Mouse (Mus musculus) lung, adult 2 months (tissue): ENCODE measurements around the gene Cdkn1b. TPM values are rescaled to one million over a fixed set of nuclear protein-coding genes. Genes with fewer than 3 reads are reported as not detected.

ENCODE experiments used
- DNase-seq: peaks from one replicate; pipeline ENCODE4 v3.0.0; 2022
- H3K4me1 ChIP-seq: fragments of 200-500 bp; 2 replicates; pipeline ENCODE4 v1.6.1; 2011; ENCODE audit warnings: low read length; ENCODE audit not compliant: control insufficient read depth, insufficient read depth
- H3K4me3 ChIP-seq: fragments of 200-500 bp; replicated peaks from 2 replicates; pipeline ENCODE3; 2011; ENCODE audit warnings: low read depth, mild to moderate bottlenecking, control low read depth, low read length; ENCODE audit errors: extremely low read depth
- CTCF ChIP-seq: fragments of 200-500 bp; IDR thresholded peaks from 2 replicates; pipeline ENCODE4 v1.5.1; 2011; ENCODE audit warnings: mild to moderate bottlenecking, low read length, control low read depth; ENCODE audit not compliant: insufficient read depth
- POLR2A ChIP-seq: fragments of 200-500 bp; IDR thresholded peaks from 2 replicates; pipeline ENCODE4 v1.6.1; 2011; ENCODE audit warnings: low read depth, mild to moderate bottlenecking, control low read depth, low read length, borderline replicate concordance; ENCODE audit errors: extremely low read depth
- WGBS: fragments of 180-500 bp; shearing (Covaris S2); methylation state at CpG from one replicate; pipeline ENCODE4 v1.1.7; 2018; 5-methylcytosine and 5-hydroxymethylcytosine counted together
- polyA plus RNA-seq: library from polyadenylated mRNA; depleted of rRNA; stranded (reverse); fragments of >200 nt; gene quantifications from 2 replicates; pipeline ENCODE4 v1.2.3, GENCODE M21; 2012

Gene Cdkn1b
- polyA plus RNA-seq, 1 experiment: 26.9 TPM

GRCm38 (mm10) chr6:134939781-134940180 lies 19.6 kb downstream of the Cdkn1b start:
- TF ChIP-seq CTCF (no peak), POLR2A (no peak)
- DNase-seq: no peak
- H3K4me3 ChIP-seq: no peak overlapping the region
- 72% methylated on average over 4 of the region's 4 CpGs for WGBS
- peaks cover 3% of the 10 kb centered on the region; the same call in 1 of the 2 replicates for H3K4me1 ChIP-seq

- TF ChIP-seq CTCF (no peak), POLR2A (no peak)
- WGBS: 61% methylated on average over 13 of the region's 13 CpGs
- no peak for DNase-seq
- peaks cover 3% of the 10 kb centered on the region; the same call in 1 of the 2 replicates for H3K4me1 ChIP-seq
- no peak overlapping the region for H3K4me3 ChIP-seq
Measured at GRCm38 (mm10) chr6:134943759-134944407, 23.7 kb downstream of the Cdkn1b start.

DNA sequence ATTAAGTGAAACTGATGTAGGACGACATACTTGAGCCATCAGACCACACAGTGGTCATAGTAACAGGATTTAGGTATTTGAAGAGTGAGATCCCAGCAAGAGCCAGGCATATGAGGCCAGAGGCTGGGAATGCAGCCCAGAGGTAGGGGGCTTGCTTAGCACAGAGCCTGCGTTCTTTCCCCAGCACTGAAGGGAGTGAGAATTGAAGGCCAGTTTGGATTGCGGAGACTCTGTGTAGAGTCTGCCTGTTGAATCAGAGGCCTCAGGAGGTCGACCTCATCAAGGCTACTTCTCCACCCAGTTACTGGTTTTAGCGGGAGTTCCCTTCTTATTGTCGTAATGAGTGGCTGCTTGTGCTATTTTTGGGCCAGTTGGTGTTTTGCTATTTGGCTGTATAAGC lies 25.9 kb downstream of the Cdkn1b start:
- TF ChIP-seq CTCF (no peak), POLR2A (no peak)
- DNase-seq: no peak
- WGBS: 49% methylated on average over 6 of the region's 6 CpGs

GRCm38 (mm10) chr6:134946858-134947257 lies 26.7 kb downstream of the Cdkn1b start:
- no peak overlapping the region for H3K4me3 ChIP-seq
- no peak for DNase-seq
- TF ChIP-seq POLR2A: no peak
- TF ChIP-seq CTCF: no peak
- 63% methylated on average over 9 of the region's 9 CpGs for WGBS
- H3K4me1 ChIP-seq: peaks cover 3% of the 10 kb centered on the region; the same call in 1 of the 2 replicates

More for the DNA sequence above, 25.9 kb downstream of the Cdkn1b start:
- H3K4me1 ChIP-seq: peaks cover 3% of the 10 kb centered on the region; the same call in 1 of the 2 replicates
- no peak overlapping the region for H3K4me3 ChIP-seq

GRCm38 (mm10) chr6:134947311-134948087 lies 27.3 kb downstream of the Cdkn1b start:
- peak; percentile 54 for DNase-seq
- TF ChIP-seq POLR2A (no peak), CTCF (peak; percentile 72)
- no peak overlapping the region for H3K4me3 ChIP-seq
- WGBS: 33% methylated on average over 13 of the region's 13 CpGs
- peaks cover 3% of the 10 kb centered on the region; the same call in 1 of the 2 replicates for H3K4me1 ChIP-seq

GRCm38 (mm10) chr6:134948522-134949061 lies 28.4 kb downstream of the Cdkn1b start:
- DNase-seq: no peak
- H3K4me1 ChIP-seq: peaks cover 1% of the 10 kb centered on the region; the same call in 1 of the 2 replicates
- 80% methylated on average over 11 of the region's 11 CpGs for WGBS
- TF ChIP-seq POLR2A (no peak), CTCF (no peak)
- no peak overlapping the region for H3K4me3 ChIP-seq

DNA sequence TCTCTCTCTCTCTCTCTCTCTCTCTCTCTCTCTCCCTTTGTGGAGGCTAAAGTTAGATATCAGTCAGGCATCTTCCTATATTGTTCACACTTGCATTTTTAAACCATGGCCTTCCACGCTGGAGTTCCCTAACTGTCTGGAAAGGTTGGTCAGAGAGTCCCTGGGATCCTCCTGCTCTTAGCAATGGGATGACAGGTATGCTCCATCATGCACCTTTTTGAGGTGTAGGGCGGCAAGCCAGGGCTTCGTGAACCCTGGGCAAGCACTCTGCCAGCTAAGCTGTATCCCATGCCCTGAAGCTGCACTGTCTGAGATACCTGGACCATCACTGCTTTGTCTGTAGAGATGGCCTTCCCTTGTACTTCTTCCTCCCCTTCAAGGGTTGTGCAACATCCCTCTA lies 29.0 kb downstream of the Cdkn1b start:
- TF ChIP-seq CTCF (no peak), POLR2A (no peak)
- Histone ChIP-seq H3K4me1 (no peaks in the 10 kb centered on the region), H3K4me3 (no peak overlapping the region)
- no peak for DNase-seq
- 97% methylated on average over 3 of the region's 3 CpGs for WGBS

DNA sequence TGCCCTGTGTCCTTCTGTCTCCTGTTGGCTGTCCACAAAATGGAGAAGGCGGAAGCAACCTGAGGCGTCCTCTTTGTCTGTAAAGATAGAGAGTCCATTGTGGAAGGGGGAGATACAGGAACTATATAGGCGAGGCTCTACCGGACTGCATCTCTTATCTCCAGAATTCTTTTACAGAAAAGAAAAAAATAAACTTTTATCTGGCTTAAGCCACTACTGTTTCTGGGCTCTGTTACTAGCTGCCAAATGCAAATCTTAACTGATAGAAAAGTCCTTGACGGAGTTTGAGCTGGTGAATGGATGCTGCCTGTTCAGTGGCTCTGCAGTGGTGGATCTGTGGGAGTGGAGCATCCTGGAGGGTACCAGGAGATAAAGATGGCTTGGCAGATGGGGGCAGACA lies 31.2 kb downstream of the Cdkn1b start:
- H3K4me3 ChIP-seq: no peak overlapping the region
- WGBS: 88% methylated on average over 5 of the region's 5 CpGs
- DNase-seq: no peak
- no peaks in the 10 kb centered on the region for H3K4me1 ChIP-seq
- no peak for TF ChIP-seq POLR2A
- TF ChIP-seq CTCF: no peak

- no peak for DNase-seq
- 78% methylated on average over 11 of the region's 11 CpGs for WGBS
- no peak for TF ChIP-seq POLR2A
- TF ChIP-seq CTCF: no peak
- H3K4me1 ChIP-seq: no peaks in the 10 kb centered on the region
- H3K4me3 ChIP-seq: no peak overlapping the region
Measured at GRCm38 (mm10) chr6:134953976-134954375, 33.8 kb downstream of the Cdkn1b start.

DNA sequence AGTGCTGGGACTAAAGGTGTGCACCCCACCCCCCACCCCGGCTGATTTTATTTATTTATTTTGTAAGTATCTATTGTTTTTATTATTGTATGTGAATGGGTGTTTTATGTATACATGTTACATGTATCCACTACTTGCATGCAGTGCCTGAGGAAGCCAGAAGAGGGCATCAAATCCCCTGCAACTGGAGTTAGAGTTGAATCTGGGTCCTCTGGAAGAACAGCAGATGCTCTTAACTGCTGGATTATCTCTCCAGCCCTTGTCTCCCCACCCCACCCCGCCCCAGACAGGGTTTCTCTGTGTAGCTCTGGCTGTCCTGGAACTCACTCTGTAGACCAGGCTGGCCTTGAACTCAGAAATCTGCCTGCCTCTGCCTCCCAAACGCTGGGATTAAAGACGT lies 36.2 kb downstream of the Cdkn1b start:
- TF ChIP-seq POLR2A: no peak
- no peak for TF ChIP-seq CTCF
- no peak for DNase-seq
- WGBS: 84% methylated on average over 4 of the region's 4 CpGs

More for the DNA sequence above, 36.2 kb downstream of the Cdkn1b start:
- no peaks in the 10 kb centered on the region for H3K4me1 ChIP-seq
- no peak overlapping the region for H3K4me3 ChIP-seq
